Mouse (Mus musculus) B cell, adult 2 months (primary cell): Measurements from ENCODE around the gene Plb1.

Experiments used
- DNase-seq, 2 experiments: peaks; one replicate each; pipeline ENCODE4 v3.0.0; 2022

Plb1 gene

GRCm38 (mm10) chr5:32260751-32261150, 28.2 kb downstream of the Plb1 start:
- DNase-seq = no peak

GRCm38 (mm10) chr5:32261251-32261650, 28.7 kb downstream of the Plb1 start:
- no peak for DNase-seq

- no peak for DNase-seq
These were observed 30.0 kb downstream of the Plb1 start for GRCm38 (mm10) chr5:32262534-32262933.

- no peak for DNase-seq
These were observed 40.0 kb downstream of the Plb1 start for GRCm38 (mm10) chr5:32272502-32272901.

- DNase-seq = no peak
These were observed 45.6 kb downstream of the Plb1 start for GRCm38 (mm10) chr5:32278000-32278694.

GRCm38 (mm10) chr5:32280066-32280465, 47.6 kb downstream of the Plb1 start:
- DNase-seq = no peak

- DNase-seq = no peak
These were observed 49.8 kb downstream of the Plb1 start for GRCm38 (mm10) chr5:32282345-32282744.

- DNase-seq = no peak
These were observed 50.9 kb downstream of the Plb1 start for GRCm38 (mm10) chr5:32283457-32283856.

- peak; percentile 6 to 13 for DNase-seq
These were observed 53.8 kb downstream of the Plb1 start for GRCm38 (mm10) chr5:32286315-32286714.

GRCm38 (mm10) chr5:32288021-32288420, 55.5 kb downstream of the Plb1 start:
- no peak for DNase-seq

GRCm38 (mm10) chr5:32291316-32291715, 58.8 kb downstream of the Plb1 start:
- no peak for DNase-seq

- DNase-seq = peak; percentile 12 to 14
These were observed 70.7 kb downstream of the Plb1 start for GRCm38 (mm10) chr5:32302991-32303921.

- no peak for DNase-seq
These were observed 74.6 kb downstream of the Plb1 start for GRCm38 (mm10) chr5:32307106-32307505.

GRCm38 (mm10) chr5:32308647-32309046, 76.1 kb downstream of the Plb1 start:
- DNase-seq = no peak

- DNase-seq = no peak
These were observed 77.2 kb downstream of the Plb1 start for GRCm38 (mm10) chr5:32309714-32310113.

GRCm38 (mm10) chr5:32310802-32311201, 78.3 kb downstream of the Plb1 start:
- DNase-seq = no peak

GRCm38 (mm10) chr5:32311589-32312166, 79.2 kb downstream of the Plb1 start:
- DNase-seq = no peak

GRCm38 (mm10) chr5:32313671-32314070, 81.2 kb downstream of the Plb1 start:
- peak; percentile 41 to 46 for DNase-seq

- DNase-seq = no peak
These were observed 82.2 kb downstream of the Plb1 start for GRCm38 (mm10) chr5:32314731-32315130.

GRCm38 (mm10) chr5:32322146-32322811, 89.8 kb downstream of the Plb1 start:
- peak; percentile 38 to 46 for DNase-seq

- DNase-seq = no peak
These were observed 95.6 kb downstream of the Plb1 start for GRCm38 (mm10) chr5:32328139-32328538.

- DNase-seq = no peak
These were observed 100.1 kb downstream of the Plb1 start for GRCm38 (mm10) chr5:32332591-32332990.

- DNase-seq = no peak
These were observed 102.7 kb downstream of the Plb1 start for GRCm38 (mm10) chr5:32335172-32335571.
